Mouse (Mus musculus) left cerebral cortex, adult 18-20 months (tissue): ENCODE data around the gene Hspa1l. TPM values are rescaled to one million over a fixed set of nuclear protein-coding genes. Genes with fewer than 3 reads are reported as not detected.

Experiments
- DNase-seq, 2 experiments: peaks; one replicate each; pipeline ENCODE4 v3.0.0; 2021 to 2022; ENCODE audit warnings: low spot score in 2 of 2, mixed read lengths in 1 of 2
- total RNA-seq, 2 experiments: library from RNA; stranded (reverse); gene quantifications; 2 replicates each; pipeline ENCODE4 v1.2.3; 2021

Gene Hspa1l
- total RNA-seq, 2 experiments from 2014 or later, result 0.44 to 0.61 TPM

GRCm38 (mm10) chr17:35022541-35023060 lies 50.1 kb downstream of the Hspa1l start:
- DNase-seq, result no peak

GRCm38 (mm10) chr17:35023221-35023620 lies 50.7 kb downstream of the Hspa1l start:
- no peak for DNase-seq

- DNase-seq, result no peak
Measured at GRCm38 (mm10) chr17:35023756-35024155, 51.3 kb downstream of the Hspa1l start.

GRCm38 (mm10) chr17:35024261-35024660 lies 51.8 kb downstream of the Hspa1l start:
- DNase-seq, result no peak

GRCm38 (mm10) chr17:35024691-35025488 lies 52.4 kb downstream of the Hspa1l start:
- DNase-seq, result no peak

- no peak for DNase-seq
Measured at GRCm38 (mm10) chr17:35026206-35026605, 53.7 kb downstream of the Hspa1l start.

GRCm38 (mm10) chr17:35027277-35028068 lies 55.0 kb downstream of the Hspa1l start, which contains the start of gene Sapcd1:
Sapcd1 (minus strand) TSS chr17:35028016.
- DNase-seq, result peak; percentile 21 to 36

- no peak for DNase-seq
Measured at GRCm38 (mm10) chr17:35028315-35028714, 55.8 kb downstream of the Hspa1l start.

Other genes with a start within 250 kb of the Hspa1l start
- 10 to 100 TPM; 29.6 to 32.7 TPM for gene C4b, start 228.8 kb upstream of the Hspa1l start, total RNA-seq
- gene Cyp21a1, start 168.1 kb upstream of the Hspa1l start, total RNA-seq, result not detected
- 10 to 100 TPM; 49.7 to 53.0 TPM for gene Stk19, start 135.8 kb upstream of the Hspa1l start, total RNA-seq
- gene Dxo, start 135.7 kb upstream of the Hspa1l start, total RNA-seq, result 10 to 100 TPM; 32.1 to 37.8 TPM
- gene Skiv2l, start 122.5 kb upstream of the Hspa1l start, total RNA-seq, result 10 to 100 TPM; 62.2 to 63.9 TPM
- 10 to 100 TPM; 33.8 to 39.7 TPM for gene Nelfe, start 122.3 kb upstream of the Hspa1l start, total RNA-seq
- under 1 TPM; 0.16 to 0.26 TPM for gene Cfb, start 110.2 kb upstream of the Hspa1l start, total RNA-seq
- gene Zbtb12, start 93.2 kb upstream of the Hspa1l start, total RNA-seq, result 1 to 10 TPM; 7.4 to 7.8 TPM
- not detected for gene Gm20547, start 90.7 kb upstream of the Hspa1l start, total RNA-seq
- gene C2, start 74.4 kb upstream of the Hspa1l start, total RNA-seq, result 1 to 10 TPM; 2.7 to 3.4 TPM
- gene Ehmt2, start 74.2 kb upstream of the Hspa1l start, total RNA-seq, result 100 to 1,000 TPM; 168 to 175 TPM
- gene Slc44a4, start 58.2 kb upstream of the Hspa1l start, total RNA-seq, result under 1 TPM; 0.30 to 0.45 TPM
- gene Neu1, start 41.5 kb upstream of the Hspa1l start, total RNA-seq, result 10 to 100 TPM; 46.2 to 48.4 TPM
- 10 to 100 TPM; 21.5 to 31.4 TPM for gene Hspa1b, start 13.5 kb upstream of the Hspa1l start, total RNA-seq
- under 1 TPM in 1 of 2 experiments, not detected in 1; 0.72 TPM for gene Gm20481, start 2.8 kb upstream of the Hspa1l start, total RNA-seq
- 10 to 100 TPM; 22.1 to 23.4 TPM for gene Hspa1a, start 547 bp upstream of the Hspa1l start, total RNA-seq
- gene Lsm2, start 9.2 kb downstream of the Hspa1l start, total RNA-seq, result 10 to 100 TPM; 13.9 to 15.5 TPM
- 10 to 100 TPM; 39.6 to 44.0 TPM for gene Vars, start 28.3 kb downstream of the Hspa1l start, total RNA-seq
- under 1 TPM; 0.61 to 0.77 TPM for gene Vwa7, start 43.9 kb downstream of the Hspa1l start, total RNA-seq
- gene Sapcd1, start 55.3 kb downstream of the Hspa1l start, total RNA-seq, result not detected
- under 1 TPM; 0.65 to 0.68 TPM for gene Msh5, start 74.0 kb downstream of the Hspa1l start, total RNA-seq
- 10 to 100 TPM in 1 of 2 experiments, 1 to 10 TPM in 1; 9.1 to 10.2 TPM for gene Clic1, start 77.3 kb downstream of the Hspa1l start, total RNA-seq
- gene Ddah2, start 86.3 kb downstream of the Hspa1l start, total RNA-seq, result 10 to 100 TPM in 1 of 2 experiments, 1 to 10 TPM in 1; 9.9 to 11.6 TPM
- not detected for gene Ly6g6c, start 92.7 kb downstream of the Hspa1l start, total RNA-seq
- gene Mpig6b, start 93.5 kb downstream of the Hspa1l start, total RNA-seq, result not detected
- gene Ly6g6e, start 104.2 kb downstream of the Hspa1l start, total RNA-seq, result 1 to 10 TPM; 2.3 to 6.2 TPM
- 1 to 10 TPM in 1 of 2 experiments, under 1 TPM in 1; 0.70 to 1.0 TPM for gene Ly6g6d, start 105.4 kb downstream of the Hspa1l start, total RNA-seq
- gene Ly6g6f, start 112.9 kb downstream of the Hspa1l start, total RNA-seq, result under 1 TPM; 0.33 to 0.40 TPM
- gene Abhd16a, start 116.6 kb downstream of the Hspa1l start, total RNA-seq, result 100 to 1,000 TPM; 115 to 120 TPM
- gene Ly6g5c, start 135.6 kb downstream of the Hspa1l start, total RNA-seq, result not detected
- gene Ly6g5b, start 142.7 kb downstream of the Hspa1l start, total RNA-seq, result under 1 TPM; 0.28 to 0.72 TPM
- 10 to 100 TPM; 15.9 to 16.4 TPM for gene Gpank1, start 148.8 kb downstream of the Hspa1l start, total RNA-seq
- gene Csnk2b, start 149.3 kb downstream of the Hspa1l start, total RNA-seq, result 100 to 1,000 TPM; 192 to 198 TPM
- 10 to 100 TPM; 31.5 to 32.2 TPM for gene D17H6S53E, start 153.7 kb downstream of the Hspa1l start, total RNA-seq
- not detected for gene Apom, start 159.3 kb downstream of the Hspa1l start, total RNA-seq
- gene Bag6, start 162.5 kb downstream of the Hspa1l start, total RNA-seq, result 100 to 1,000 TPM; 294 to 308 TPM
- 100 to 1,000 TPM; 270 to 288 TPM for gene Prrc2a, start 192.2 kb downstream of the Hspa1l start, total RNA-seq
- gene Aif1, start 203.4 kb downstream of the Hspa1l start, total RNA-seq, result 10 to 100 TPM in 1 of 2 experiments, 1 to 10 TPM in 1; 8.6 to 11.6 TPM
- gene Lst1, start 215.7 kb downstream of the Hspa1l start, total RNA-seq, result 1 to 10 TPM; 6.0 to 6.9 TPM
- gene Ltb, start 221.7 kb downstream of the Hspa1l start, total RNA-seq, result under 1 TPM; 0.79 to 0.80 TPM
- not detected for gene Tnf, start 229.3 kb downstream of the Hspa1l start, total RNA-seq
- gene Lta, start 232.6 kb downstream of the Hspa1l start, total RNA-seq, result under 1 TPM; 0.23 to 0.60 TPM
- not detected for gene Gm16181, start 248.1 kb downstream of the Hspa1l start, total RNA-seq